Mouse (Mus musculus): ENCODE results near the gene Nudt8.
"Not testable (repeated sequence)": the region's sequence is repeated elsewhere in the genome, so short reads cannot be mapped to it uniquely, and the experiment has no call there.

Gene Nudt8

DNA sequence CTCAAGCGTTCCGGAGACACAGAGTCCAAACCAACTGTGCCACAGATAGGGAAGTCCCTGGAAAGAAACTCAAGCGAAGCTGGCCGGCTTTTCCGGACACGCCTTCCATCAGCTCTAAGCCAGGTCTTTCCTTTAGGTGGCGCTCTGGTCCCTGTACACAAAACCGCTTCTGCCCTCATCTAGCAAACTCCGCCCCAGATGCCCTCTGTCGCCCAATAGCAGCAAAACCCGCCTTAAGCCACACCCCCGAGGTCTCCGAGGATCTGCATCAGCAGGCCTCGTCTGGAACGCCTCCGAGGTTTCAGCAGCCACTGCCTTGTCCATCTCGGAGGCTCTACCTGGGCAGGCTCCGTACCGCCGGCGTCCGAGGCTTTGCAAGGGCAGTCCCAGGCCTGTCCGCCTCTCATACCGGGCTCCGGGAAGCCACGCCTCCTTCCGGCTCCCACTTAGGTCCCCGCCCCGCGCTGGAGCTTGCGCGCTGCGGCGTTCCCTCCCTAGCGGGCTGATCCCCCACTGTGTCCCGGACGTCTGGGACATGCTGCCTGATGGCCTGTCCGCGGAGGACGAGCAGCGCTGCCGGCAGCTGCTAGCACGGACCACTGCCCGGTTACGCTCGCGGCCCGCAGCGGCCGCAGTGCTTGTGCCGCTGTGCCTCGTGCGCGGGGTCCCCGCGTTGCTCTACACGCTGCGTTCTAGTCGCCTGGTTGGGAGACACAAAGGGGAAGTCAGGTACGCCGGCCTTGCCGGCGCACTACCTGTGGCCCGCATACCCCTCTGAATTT is at the start of gene Nudt8, which contains the start of gene Gm49405:
Gene Nudt8, plus strand, starts transcription at position 462 of the 782 bp plus-strand sequence.
Gene Gm49405, plus strand, starts transcription at position 508 of the 782 bp plus-strand sequence.
- peak; percentile 92 for ATAC-seq (ENCODE audit: low TSS enrichment)

DNA sequence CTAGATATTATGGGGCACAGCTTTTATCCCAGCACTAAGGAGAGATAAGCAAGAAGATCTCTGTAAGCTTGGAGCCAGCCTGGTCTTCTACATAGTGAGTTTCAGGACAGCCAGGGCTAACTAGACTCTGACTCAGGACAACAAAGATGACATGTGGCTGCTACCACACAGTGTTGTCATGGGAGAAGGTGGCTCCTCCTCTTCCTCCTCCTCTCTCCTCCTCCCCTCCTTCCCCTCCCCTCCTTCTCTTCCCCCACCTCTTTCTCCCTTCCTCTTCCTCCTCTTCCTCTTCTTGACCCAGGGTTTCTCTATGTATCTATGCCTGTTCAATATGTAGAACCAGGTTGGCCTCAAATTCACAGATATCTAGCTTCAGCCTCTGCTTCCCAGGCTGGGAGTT is 48.9 kb upstream of the Nudt8 start:
- no peak for ATAC-seq (ENCODE audit: low TSS enrichment)

DNA sequence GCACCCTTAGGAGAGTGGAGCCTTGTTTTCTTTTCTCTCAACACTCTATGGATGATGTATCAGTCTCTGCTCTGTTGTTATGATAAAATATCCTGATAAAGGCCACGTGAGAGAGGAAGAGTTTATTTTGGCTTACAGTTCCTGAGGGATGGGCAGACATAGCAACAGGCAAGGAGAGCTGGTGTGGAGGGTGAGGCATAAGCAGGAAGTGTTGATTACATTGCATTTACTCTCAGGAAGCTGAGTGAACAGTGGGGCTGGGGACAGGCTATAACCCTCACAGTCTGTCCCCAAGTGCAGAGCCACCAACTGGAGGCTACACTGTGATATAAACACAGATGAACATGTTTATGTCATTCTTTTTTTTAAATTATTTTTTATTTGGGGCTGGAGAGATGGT is 48.3 kb upstream of the Nudt8 start:
- ATAC-seq (ENCODE audit: low TSS enrichment) = no peak

DNA sequence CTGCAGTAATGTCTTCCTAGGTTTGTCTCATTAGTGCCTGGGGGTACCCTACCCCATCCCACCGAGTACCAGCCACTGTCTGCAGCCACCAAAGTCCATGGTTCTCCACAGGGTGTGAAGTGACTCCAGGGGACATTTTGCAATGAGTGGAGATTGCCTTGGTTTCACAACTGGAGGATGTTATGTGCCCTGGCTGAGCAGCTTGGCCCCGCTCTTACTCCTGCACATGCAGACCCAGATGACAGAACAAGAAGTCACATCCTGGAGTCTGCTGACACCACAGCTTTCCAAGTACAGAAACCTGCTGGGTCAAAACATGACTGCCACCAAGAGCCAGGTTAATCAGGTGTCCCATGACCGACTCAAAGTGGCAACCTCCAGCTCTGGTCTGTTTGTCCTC is 45.3 kb upstream of the Nudt8 start:
- ATAC-seq (ENCODE audit: low TSS enrichment) = no peak

DNA sequence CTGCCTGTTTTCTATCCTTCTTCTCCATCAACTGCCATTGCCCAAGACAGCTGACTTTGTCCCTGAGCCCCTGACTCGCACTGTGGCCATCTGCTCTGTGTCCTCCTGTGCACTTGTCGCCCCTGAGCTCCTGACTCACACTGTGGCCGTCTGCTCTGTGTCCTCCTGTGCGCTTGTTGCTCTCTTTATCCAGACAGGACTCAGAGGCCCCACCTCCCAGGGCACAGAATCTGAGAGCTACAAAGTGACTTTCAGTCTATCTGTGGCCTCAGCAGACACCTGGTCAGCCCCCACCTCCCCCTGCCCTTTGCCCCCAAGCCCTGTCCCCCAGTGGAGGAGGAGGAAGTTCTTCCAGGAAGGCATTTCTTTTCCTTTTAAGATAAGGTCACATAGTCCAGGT is 44.6 kb upstream of the Nudt8 start:
- no peak for ATAC-seq (ENCODE audit: low TSS enrichment)

DNA sequence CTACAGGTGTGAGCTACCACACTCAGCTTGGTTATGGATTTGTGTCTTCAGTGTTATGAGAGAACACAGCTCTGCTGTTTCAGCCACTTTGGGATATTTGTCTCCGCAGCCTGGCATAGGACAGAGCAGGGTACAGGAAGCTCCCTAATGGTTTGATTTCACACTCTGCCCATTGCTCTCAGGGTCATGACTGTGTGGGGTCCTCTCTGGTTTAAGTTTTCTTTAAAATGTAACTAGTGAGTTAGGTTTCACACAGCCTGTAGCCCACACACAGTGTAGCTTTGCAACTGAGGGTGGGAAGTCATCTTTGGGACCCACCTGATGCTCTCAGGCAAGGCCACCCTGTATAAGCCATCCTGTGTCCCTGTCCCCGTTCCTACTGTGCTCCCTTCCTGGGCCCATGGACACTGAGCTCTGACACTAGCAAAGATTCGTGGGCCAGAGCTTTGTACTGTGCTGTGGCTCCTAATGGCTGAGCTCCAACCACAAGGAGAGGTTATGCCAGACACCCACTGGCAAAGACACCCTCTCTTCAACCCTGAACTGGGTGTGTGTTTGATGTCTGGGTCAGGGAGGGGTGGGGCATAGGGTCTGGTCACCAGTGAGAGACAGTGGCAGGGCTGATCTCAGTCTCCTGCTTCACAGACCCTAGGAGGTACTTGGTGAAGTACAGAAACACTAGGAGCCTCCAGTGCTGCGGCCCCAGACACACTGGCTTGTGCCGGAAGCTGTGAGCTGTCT is 42.9 kb upstream of the Nudt8 start:
- ATAC-seq (ENCODE audit: low TSS enrichment) = not testable (repeated sequence)

DNA sequence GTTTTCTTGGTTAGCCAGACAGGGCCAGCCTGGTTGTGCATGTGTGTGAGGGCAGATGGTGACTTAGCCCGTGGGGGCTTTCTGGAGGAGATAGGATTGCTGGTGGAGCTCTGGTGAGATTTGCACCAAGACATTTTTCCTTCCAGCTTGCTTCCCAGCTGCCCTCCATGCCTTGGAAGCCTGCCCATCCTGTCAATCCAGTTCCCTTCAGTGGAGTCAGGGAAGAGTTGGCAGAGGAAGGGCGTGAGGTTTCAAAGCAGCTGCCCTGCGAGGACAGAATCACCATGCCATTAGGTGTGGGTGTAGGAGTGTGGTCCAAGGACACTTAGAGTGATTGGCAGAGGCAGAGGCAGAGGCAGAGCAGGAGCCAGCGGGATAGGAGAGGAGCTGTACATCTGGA is 41.9 kb upstream of the Nudt8 start, which contains the start of gene Aldh3b3:
Gene Aldh3b3, plus strand, starts transcription at position 176 of the 400 bp plus-strand sequence.
- ATAC-seq (ENCODE audit: low TSS enrichment) = no peak

DNA sequence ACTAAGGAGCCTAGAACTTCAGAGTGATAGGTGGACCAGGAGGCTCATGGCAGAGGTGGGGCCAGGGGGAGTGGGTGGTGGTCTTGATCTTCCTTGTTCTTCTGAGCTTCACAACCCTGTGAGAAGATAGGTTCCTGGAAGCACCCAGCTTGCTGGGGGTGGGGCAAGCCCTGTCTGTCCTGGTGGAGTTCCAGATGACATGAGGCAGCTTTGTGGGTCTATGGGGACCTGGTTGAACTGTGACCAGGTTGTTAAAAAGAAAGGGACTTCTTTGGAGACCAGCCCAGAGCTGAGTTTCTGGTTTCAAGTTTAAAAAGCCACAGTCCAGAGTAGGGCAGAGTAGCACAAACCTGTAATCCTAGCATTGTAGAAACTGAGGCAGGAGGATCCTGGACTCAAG is 41.4 kb upstream of the Nudt8 start:
- ATAC-seq (ENCODE audit: low TSS enrichment) = no peak

DNA sequence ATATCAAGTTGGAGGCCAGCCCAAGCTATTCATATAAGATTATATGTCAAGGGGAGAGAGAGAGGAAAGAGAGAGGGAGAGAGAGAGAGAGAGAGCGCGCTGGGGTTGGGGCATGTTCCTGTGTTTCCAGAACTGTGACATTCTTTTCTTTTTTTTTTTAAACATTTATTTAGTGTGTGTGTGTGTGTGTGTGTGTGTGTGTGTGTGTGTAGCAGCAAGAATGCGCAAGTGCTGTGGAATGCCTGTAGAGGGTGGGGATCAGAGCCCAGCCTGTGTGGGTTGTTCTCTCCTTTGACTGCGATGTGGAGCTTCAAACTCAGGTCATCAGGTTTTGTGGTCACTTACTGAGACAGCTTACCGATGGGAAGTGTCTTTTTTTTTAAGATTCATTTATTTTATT is 40.2 kb upstream of the Nudt8 start:
- ATAC-seq (ENCODE audit: low TSS enrichment) = no peak

DNA sequence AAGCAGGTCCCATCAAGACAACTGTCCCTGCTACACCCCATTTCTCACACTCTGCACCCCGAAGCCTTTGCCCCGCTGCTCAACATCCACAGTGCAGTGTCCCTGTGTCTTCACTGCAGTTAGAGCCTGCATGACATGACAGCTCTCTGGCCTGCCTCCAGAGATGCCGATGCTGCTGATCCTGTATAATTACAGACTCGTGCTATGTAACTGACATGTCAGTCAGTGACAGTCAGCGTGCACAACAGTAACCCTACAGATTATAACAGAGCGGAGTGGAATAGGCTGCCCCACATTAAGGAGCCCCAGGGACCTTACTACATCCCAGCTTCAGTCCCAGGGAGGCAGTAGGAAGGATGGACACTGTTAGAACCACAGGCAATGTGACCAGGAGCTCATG is 38.6 kb upstream of the Nudt8 start:
- ATAC-seq (ENCODE audit: low TSS enrichment) = not testable (repeated sequence)

DNA sequence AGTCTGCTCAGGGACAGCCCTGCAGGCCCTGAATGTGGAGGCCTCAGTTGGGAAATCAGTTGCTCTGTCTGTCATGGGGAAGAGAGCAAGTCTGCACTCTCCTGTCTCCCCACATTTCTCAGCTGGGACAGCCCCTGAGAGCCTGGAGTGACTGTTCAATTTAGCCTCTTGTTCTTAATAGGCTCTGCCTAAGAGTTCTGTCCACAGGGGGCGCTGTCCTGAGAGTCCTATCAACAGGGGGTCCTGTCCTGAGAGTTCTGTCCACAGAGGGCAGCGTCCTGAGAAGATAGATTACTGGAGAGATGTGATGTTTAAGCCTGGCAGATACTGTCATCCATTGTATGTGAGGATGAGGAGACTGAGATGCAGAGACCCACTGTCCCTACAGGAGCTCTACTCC is 37.9 kb upstream of the Nudt8 start:
- no peak for ATAC-seq (ENCODE audit: low TSS enrichment)

DNA sequence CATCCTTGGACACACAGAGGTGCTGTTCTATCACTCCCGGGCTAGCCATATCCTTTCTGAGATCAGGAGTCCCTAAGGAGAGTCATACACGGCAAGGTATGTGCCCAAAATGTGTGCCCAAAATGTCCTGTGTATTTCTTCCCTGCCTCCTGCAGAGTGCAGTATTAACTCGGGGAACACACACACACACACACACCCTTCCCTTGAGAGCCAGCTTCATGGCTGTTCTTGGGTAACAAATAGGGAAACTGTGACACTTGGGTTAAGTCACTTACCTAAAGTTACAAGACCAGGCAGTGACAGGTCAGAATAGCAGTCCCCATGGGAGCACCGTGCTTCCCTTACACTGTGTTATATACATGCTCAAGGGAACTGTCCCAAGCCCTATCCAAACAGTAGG is 36.4 kb upstream of the Nudt8 start:
- ATAC-seq (ENCODE audit: low TSS enrichment) = no peak

DNA sequence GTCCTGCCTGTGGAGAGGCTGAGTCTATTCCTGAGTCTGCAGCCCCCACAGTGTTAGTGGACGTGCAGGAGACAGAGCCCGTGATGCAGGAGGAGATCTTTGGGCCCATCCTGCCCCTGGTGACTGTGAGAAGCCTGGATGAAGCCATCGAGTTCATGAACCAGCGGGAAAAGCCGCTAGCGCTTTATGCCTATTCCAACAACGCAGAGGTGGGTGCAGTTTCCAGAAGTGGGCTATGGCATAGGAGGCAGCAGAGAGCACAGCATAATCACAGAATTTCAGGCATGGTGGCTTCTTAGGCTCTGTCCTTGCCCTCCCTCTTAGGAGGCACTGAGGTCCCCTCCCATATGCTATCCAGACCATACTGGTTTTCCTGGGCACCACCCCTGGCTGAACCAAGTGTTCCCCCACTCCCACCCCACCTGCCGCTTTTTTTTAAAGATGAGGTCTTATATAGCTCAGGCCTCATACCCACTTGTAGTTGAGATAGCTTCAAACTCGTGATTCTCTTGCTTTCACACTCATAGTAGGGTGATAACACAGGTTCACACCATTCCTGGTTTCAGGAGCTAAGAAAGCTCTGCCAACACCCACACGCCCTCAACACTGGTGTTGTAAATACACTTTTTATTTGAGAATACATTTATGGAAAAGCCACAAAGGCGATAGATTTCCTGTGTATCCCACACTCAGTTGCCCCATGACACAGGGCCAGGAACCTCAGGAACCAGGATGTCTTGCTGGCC is 33.9 kb upstream of the Nudt8 start:
- ATAC-seq (ENCODE audit: low TSS enrichment) = peak; percentile 23; the same call in 1 of the 2 replicates

DNA sequence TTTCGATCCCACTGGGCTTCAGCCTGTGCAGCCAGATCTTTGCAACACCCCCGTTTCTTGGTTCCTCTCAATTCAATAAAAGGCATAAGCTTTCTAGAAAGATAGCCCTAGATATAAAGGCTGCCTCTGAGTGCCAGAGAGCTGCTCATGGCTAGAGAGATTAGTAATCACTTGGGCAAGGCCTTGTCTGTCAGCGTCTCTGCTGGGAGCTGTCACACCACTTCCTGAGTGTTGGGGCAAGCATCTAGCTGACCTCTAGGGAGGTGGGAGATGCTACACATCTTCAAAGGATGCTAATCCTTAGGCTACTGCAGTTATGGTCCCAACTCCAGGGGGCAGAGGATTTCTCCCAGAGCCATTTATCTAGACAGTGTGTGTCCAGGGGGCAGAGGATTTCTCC is 33.1 kb upstream of the Nudt8 start:
- no peak for ATAC-seq (ENCODE audit: low TSS enrichment)

DNA sequence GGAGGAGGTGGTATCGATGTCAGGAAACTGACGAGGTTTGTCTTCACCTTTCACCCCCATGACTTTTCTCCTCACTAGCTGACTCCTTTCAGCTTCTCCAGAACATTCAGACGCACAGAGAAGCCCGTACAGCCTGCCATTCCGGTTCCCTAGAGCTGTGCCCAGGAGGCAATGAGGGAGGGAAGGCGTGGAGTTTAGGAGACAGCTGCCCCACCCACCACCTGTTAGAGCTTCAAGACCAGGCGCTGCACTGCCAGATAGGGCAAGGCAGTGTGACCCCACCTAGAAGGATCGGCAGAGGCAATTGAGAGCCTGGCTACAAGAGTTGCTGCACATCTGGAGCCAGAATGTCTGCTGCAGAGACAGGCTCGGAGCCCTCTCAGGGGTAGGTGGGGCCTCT is 28.2 kb upstream of the Nudt8 start, which contains the start of gene Aldh3b2:
Gene Aldh3b2, plus strand, starts transcription at position 100 of the 400 bp plus-strand sequence.
- ATAC-seq (ENCODE audit: low TSS enrichment) = no peak

DNA sequence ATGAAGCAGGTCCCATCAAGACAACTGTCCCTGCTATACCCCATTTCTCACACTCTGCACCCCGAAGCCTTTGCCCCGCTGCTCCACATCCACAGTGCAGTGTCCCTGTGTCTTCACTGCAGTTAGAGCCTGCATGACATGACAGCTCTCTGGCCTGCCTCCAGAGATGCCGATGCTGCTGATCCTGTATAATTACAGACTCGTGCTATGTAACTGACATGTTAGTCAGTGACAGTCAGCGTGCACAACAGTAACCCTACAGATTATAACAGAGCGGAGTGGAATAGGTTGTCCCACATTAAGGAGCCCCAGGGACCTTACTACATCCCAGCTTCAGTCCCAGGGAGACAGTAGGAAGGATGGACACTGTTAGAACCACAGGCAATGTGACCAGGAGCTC is 25.8 kb upstream of the Nudt8 start:
- not testable (repeated sequence) for ATAC-seq (ENCODE audit: low TSS enrichment)

DNA sequence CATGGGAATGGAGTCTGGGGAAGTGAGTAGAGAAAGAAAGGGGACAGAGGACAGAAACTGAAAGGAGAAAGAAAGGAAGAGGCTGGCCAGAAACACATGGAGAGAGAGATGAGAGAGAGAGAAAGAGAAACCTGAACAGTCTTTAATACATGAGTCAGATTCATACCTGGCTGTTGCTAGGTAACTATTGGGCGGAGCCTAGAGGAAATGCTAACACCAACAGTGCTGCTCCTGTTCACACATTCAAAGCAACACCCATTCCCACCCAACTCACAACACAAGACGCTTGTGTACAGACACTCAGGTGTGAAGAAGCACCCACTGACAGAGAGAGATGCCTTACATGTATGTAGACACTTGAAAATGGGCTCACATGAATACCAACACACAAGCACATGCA is 24.5 kb upstream of the Nudt8 start:
- no peak for ATAC-seq (ENCODE audit: low TSS enrichment)

DNA sequence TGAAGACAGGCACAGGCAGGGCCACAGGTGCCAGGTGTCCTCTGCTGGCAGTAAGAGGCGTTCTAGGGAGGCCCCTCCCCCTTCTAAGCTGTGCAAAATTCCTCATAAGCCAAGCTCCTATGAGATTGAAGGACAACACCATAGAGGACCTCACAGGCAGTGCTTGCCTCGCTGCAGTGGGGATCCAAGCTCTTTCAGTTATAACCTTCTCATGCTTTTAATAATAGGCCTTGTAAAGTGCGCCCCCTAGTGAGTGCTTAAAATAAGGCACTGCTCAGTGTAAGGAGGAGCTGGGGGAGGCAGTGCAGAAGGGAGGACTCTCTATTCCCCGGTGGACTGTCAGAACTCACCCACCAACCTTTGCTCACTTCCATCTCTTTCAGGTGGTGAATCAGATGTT is 20.1 kb upstream of the Nudt8 start:
- peak; percentile 85 for ATAC-seq (ENCODE audit: low TSS enrichment)

DNA sequence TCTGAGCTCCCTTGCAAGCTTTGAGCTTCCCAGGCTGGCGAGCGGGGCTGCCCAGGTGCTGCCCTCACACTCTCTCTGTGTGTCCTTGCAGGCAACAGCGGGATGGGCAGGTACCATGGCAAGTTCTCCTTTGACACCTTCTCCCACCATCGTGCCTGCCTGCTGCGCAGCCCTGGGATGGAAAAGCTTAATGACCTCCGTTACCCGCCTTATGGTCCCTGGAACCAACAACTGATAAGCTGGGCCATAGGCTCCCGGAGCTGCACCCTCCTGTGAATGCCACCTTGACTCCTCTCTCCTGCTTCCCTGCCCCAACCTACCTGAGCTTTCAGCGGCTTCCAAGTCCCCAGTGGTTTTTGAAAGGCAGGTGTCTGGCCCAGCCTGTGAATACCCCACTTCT is 19.5 kb upstream of the Nudt8 start:
- no peak for ATAC-seq (ENCODE audit: low TSS enrichment)

DNA sequence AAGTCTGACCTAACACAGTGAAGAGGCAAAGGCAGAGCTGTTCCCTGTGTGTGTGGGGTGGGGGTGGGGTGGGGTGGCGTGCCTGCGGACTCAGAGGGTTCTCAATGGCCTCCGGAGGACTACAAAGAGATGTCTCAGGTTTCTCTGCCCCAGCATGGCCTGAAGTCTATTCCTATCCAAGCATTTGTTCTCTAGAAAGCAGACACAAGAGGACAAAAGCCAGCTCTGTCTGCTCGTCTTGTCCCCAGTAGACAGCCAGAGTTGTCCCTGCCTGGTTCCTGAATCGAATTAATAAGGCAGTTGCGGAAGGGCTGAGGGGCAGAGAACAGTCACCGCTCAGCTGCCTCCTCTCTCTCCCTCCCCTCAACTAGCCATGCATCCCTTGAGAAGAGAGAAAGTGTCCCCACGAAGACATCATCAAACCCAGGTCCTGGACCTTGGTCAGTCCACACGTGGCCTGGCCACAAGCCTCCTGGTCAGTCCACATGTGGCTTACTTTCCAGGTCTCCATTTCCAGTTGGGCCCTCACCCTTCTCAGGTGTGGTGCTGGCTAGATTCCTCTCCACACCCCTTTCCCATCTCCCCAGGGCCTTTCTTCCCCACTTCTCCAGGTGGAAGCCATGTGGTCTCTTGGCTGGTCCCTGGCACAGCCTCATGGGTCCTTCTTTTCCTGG is 16.7 kb upstream of the Nudt8 start:
- no peak for ATAC-seq (ENCODE audit: low TSS enrichment)

DNA sequence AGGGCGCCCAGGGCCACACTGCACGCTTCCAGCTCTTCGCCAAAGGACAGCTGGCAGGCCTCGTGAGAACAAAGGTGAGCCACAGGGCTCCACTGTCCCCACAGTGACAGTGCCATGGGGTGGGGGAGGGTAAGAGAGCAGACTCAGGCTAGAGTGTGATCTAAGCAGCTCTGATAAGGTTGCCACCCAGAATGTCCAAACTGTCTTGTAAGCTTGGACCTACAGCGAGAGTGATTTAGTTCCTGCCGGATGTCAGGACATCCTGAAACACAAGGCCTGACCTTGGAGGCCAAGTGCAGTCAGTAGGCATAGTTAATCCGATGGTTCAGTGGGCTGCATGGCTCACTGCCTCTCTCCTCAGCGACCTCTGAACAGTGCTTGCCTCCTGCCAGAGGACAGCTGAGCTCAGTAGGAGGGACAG is 15.1 kb upstream of the Nudt8 start:
- no peak for ATAC-seq (ENCODE audit: low TSS enrichment)

DNA sequence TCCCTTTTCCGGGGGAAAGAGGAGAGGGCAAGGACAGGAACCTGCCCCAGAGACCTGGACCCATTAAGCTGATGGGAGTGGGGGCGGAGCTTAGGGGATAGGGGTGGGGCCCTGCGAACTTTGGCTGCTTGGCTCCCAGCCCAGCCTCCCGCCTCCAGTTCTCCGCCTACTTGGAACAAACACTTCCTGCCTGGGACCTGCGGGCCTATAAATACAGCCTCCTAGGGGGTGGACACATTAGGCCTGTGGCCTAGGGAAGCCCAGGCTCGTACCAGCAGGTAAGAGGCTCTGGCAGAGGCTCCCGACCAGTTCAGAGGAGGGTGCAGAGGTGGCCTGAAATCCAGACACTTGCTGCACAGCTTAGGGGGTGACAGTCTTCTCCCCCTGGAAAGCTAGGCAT is 14.0 kb upstream of the Nudt8 start, which contains the start of gene Acy3:
Gene Acy3, plus strand, starts transcription at position 237 of the 400 bp plus-strand sequence.
- peak; percentile 52; the same call in 1 of the 2 replicates for ATAC-seq (ENCODE audit: low TSS enrichment)

Data from frontal cortex, adult (tissue).